Mouse (Mus musculus): ENCODE data around the gene Zbtb21.
"Not testable (repeated sequence)": the region's sequence is repeated elsewhere in the genome, so short reads cannot be mapped to it uniquely, and the experiment has no call there.

Gene Zbtb21

GRCm38 (mm10) chr16:97948836-97949235 lies 13.6 kb downstream of the Zbtb21 start:
- DNase-seq (ENCODE audit: low spot score in 2 of 2), result no peak

GRCm38 (mm10) chr16:97946993-97947392 lies 15.4 kb downstream of the Zbtb21 start:
- not testable (repeated sequence) for DNase-seq (ENCODE audit: low spot score in 2 of 2)

- no peak for DNase-seq (ENCODE audit: low spot score in 2 of 2)
These were observed 20.6 kb downstream of the Zbtb21 start for GRCm38 (mm10) chr16:97941844-97942243.

- no peak for DNase-seq (ENCODE audit: low spot score in 2 of 2)
These were observed 21.9 kb downstream of the Zbtb21 start for GRCm38 (mm10) chr16:97940471-97940973.

- DNase-seq (ENCODE audit: low spot score in 2 of 2), result no peak
These were observed 26.6 kb downstream of the Zbtb21 start for GRCm38 (mm10) chr16:97935815-97936214.

GRCm38 (mm10) chr16:97930231-97930630 lies 32.2 kb downstream of the Zbtb21 start:
- DNase-seq (ENCODE audit: low spot score in 2 of 2), result no peak

- no peak for DNase-seq (ENCODE audit: low spot score in 2 of 2)
These were observed 32.9 kb downstream of the Zbtb21 start for GRCm38 (mm10) chr16:97929520-97929919.

- no peak for DNase-seq (ENCODE audit: low spot score in 2 of 2)
These were observed 35.0 kb downstream of the Zbtb21 start for GRCm38 (mm10) chr16:97927331-97927938.

- no peak for DNase-seq (ENCODE audit: low spot score in 2 of 2)
These were observed 36.0 kb downstream of the Zbtb21 start for GRCm38 (mm10) chr16:97926381-97926780.

GRCm38 (mm10) chr16:97925760-97926159 lies 36.7 kb downstream of the Zbtb21 start:
- no peak for DNase-seq (ENCODE audit: low spot score in 2 of 2)

- no peak for DNase-seq (ENCODE audit: low spot score in 2 of 2)
These were observed 38.7 kb downstream of the Zbtb21 start for GRCm38 (mm10) chr16:97923700-97924099.

- DNase-seq (ENCODE audit: low spot score in 2 of 2), result no peak
These were observed 39.7 kb downstream of the Zbtb21 start for GRCm38 (mm10) chr16:97922779-97923126.

GRCm38 (mm10) chr16:97921961-97922778 lies 40.3 kb downstream of the Zbtb21 start:
- DNase-seq (ENCODE audit: low spot score in 2 of 2), result peak; percentile 81

GRCm38 (mm10) chr16:97920621-97921020 lies 41.8 kb downstream of the Zbtb21 start:
- DNase-seq (ENCODE audit: low spot score in 2 of 2), result no peak

- no peak for DNase-seq (ENCODE audit: low spot score in 2 of 2)
These were observed 42.6 kb downstream of the Zbtb21 start for GRCm38 (mm10) chr16:97919793-97920192.

- no peak for DNase-seq (ENCODE audit: low spot score in 2 of 2)
These were observed 49.5 kb downstream of the Zbtb21 start for GRCm38 (mm10) chr16:97912873-97913272.

- DNase-seq (ENCODE audit: low spot score in 2 of 2), result no peak
These were observed 53.1 kb downstream of the Zbtb21 start for GRCm38 (mm10) chr16:97909356-97909755.

- DNase-seq (ENCODE audit: low spot score in 2 of 2), result peak; percentile 9 to 31
These were observed 54.9 kb downstream of the Zbtb21 start for GRCm38 (mm10) chr16:97907496-97907895.

- no peak for DNase-seq (ENCODE audit: low spot score in 2 of 2)
These were observed 56.1 kb downstream of the Zbtb21 start for GRCm38 (mm10) chr16:97906337-97906736.

GRCm38 (mm10) chr16:97905449-97905991 lies 56.9 kb downstream of the Zbtb21 start:
- DNase-seq (ENCODE audit: low spot score in 2 of 2), result no peak

GRCm38 (mm10) chr16:97904035-97904434 lies 58.4 kb downstream of the Zbtb21 start:
- DNase-seq (ENCODE audit: low spot score in 2 of 2), result no peak

- DNase-seq (ENCODE audit: low spot score in 2 of 2), result peak in 1 of 2 experiments; percentile 30
These were observed 64.9 kb downstream of the Zbtb21 start for GRCm38 (mm10) chr16:97897346-97898024.
